18 mouse cellular contexts compared by ENCODE assay signal in genomic region chr4:133127894-133128293, GRCm38 (mm10). TPM values are rescaled to one million over a fixed set of nuclear protein-coding genes. Genes with fewer than 3 reads are reported as not detected.
DNase-seq lines count a peak whose midpoint lies in the region; TF ChIP-seq lines count a peak whose summit lies in the region.
"Had no signal": no experiment of that assay in that cellular context is flagged by ENCODE, and none has a peak within 500 bp of the region (broad histone marks: within the 10 kb centered on the region; RNA-seq: fewer than 3 reads in every experiment).

No protein-coding gene starts in this region.

- 51% methylated on average over 4 of the region's 4 CpGs for WGBS in kidney, adult 2 months
- 97% methylated on average over 4 of the region's 4 CpGs for WGBS in thymus, adult 2 months

- H3K27ac ChIP-seq in kidney, adult 2 months (ENCODE audit: insufficient read depth, low read depth, low read length): peak overlapping the region; percentile 4; the same call in 1 of the 2 replicates
- H3K27ac ChIP-seq in thymus, adult 2 months (ENCODE audit: control insufficient read depth, insufficient read depth, low read length): no peak overlapping the region
- H3K27ac ChIP-seq: embryonic facial prominence, embryonic 13.5 days; forebrain, embryonic 15.5 days; heart, embryonic 13.5 days; limb, embryonic 10.5 days had no signal

- H3K27me3 ChIP-seq in kidney, adult 2 months (replicated peaks; ENCODE audit: control insufficient read depth, insufficient read depth, low read length): no peaks in the 10 kb centered on the region
- no peaks in the 10 kb centered on the region for H3K27me3 ChIP-seq in thymus, adult 2 months (ENCODE audit: control insufficient read depth, insufficient read depth, low read length)
- H3K27me3 ChIP-seq: embryonic facial prominence, embryonic 13.5 days; forebrain, embryonic 15.5 days; heart, embryonic 13.5 days had no signal

- H3K4me1 ChIP-seq in kidney, adult 2 months (ENCODE audit: control insufficient read depth, insufficient read depth, low read length): peaks cover 34% of the 10 kb centered on the region
- H3K4me1 ChIP-seq in thymus, adult 2 months (replicated peaks; ENCODE audit: control insufficient read depth, insufficient read depth, low read length): peaks cover 6% of the 10 kb centered on the region

- no peak for TF ChIP-seq POLR2A in kidney, adult 2 months (IDR thresholded peaks at IDR 0.05; ENCODE audit: low read depth, low read length)
- no peak for TF ChIP-seq POLR2A in thymus, adult 2 months (IDR thresholded peaks at IDR 0.05; ENCODE audit: control insufficient read depth, extremely low read depth, insufficient read depth, low read length, poor library complexity)

- DNase-seq in kidney, adult 2 months: peak; percentile 73
- no peak for DNase-seq in kidney, adult 18-20 months
- peak; percentile 19 for DNase-seq in thymus, adult 2 months
- no peak for DNase-seq in thymus, postnatal 36 days
- DNase-seq in T-cell, adult 2 months (ENCODE audit: low spot score): peak; percentile 11
- no peak for DNase-seq in c-Kit-positive CD71-positive TER-119-positive erythroid progenitor cells, embryonic 14.5 days (ENCODE audit: low spot score)
- DNase-seq in cerebellum, postnatal 36 days: no peak
- DNase-seq: adrenal gland, adult 8-10 months; cerebellum, postnatal 10 days; lung, adult 2 months; lung, postnatal 4 days; right cerebral cortex, postnatal 14 days; spleen, adult 18-20 months; thymus, adult 18-20 months had no signal

- H3K4me3 ChIP-seq in kidney, adult 2 months (ENCODE audit: insufficient read depth, low read depth, low read length): no peak overlapping the region
- H3K4me3 ChIP-seq in thymus, adult 2 months (ENCODE audit: control insufficient read depth, insufficient read depth, low read length): no peak overlapping the region
- H3K4me3 ChIP-seq: embryonic facial prominence, embryonic 13.5 days; forebrain, embryonic 15.5 days; heart, embryonic 13.5 days; limb, embryonic 10.5 days had no signal

- TF ChIP-seq CTCF in kidney, adult 2 months (conservative IDR thresholded peaks at IDR 0.05; ENCODE audit: insufficient read depth, insufficient read length, low read depth, low read length): no peak; the same call in 1 of the 2 replicates
- no peak for TF ChIP-seq CTCF in thymus, adult 2 months (IDR thresholded peaks at IDR 0.05; ENCODE audit: borderline replicate concordance, control insufficient read depth, extremely low read depth, insufficient read depth, low read length, poor library complexity)

- no peaks in the 10 kb centered on the region for H3K36me3 ChIP-seq in kidney, adult 2 months (ENCODE audit: control insufficient read depth, insufficient read depth, low read length)
- no peaks in the 10 kb centered on the region for H3K36me3 ChIP-seq in thymus, adult 2 months (ENCODE audit: control insufficient read depth, insufficient read depth, low read length)
- H3K36me3 ChIP-seq: embryonic facial prominence, embryonic 13.5 days; forebrain, embryonic 15.5 days; heart, embryonic 13.5 days; limb, embryonic 10.5 days had no signal

RNA-seq across cellular contexts. Expression of gene Wasf2, which starts 2.4 kb away (rescaled TPM):
- polyA plus RNA-seq in kidney, adult 2 months (2012; rRNA removed): 37.0 and 45.7 TPM in 2 replicates
- 163 and 186 TPM in 2 replicates for polyA plus RNA-seq in thymus, adult 2 months (2012; rRNA removed)

Comparison
In these comparisons a context has a peak if more than half of its experiments do, and no peak if none do; other contexts are left out.
1. DNase-seq: peak in kidney, adult 2 months (single experiment), thymus, adult 2 months (single experiment) and T-cell, adult 2 months (single experiment); none in kidney, adult 18-20 months (single experiment), thymus, postnatal 36 days (0 of 2), c-Kit-positive CD71-positive TER-119-positive erythroid progenitor cells, embryonic 14.5 days (single experiment) and cerebellum, postnatal 36 days (0 of 2).